Mouse (Mus musculus) myocyte (in vitro differentiated cells): ENCODE results near the gene Zmynd12.

Experiments
- CEBPB ChIP-seq: IDR thresholded peaks from 2 replicates; pipeline ENCODE4 v1.6.1; 2011; ENCODE audit warnings: mild to moderate bottlenecking, moderate library complexity; ENCODE audit not compliant: poor library complexity, insufficient read depth, severe bottlenecking
- E2F4 ChIP-seq: IDR thresholded peaks from one replicate; pipeline ENCODE4 v1.6.1; 2011; ENCODE audit warnings: mild to moderate bottlenecking, control low read depth, moderate library complexity; ENCODE audit not compliant: insufficient read depth
- MAX ChIP-seq: IDR thresholded peaks from one replicate; pipeline ENCODE4 v1.6.1; 2011; ENCODE audit warnings: low read depth, mild to moderate bottlenecking, control low read depth
- MYOD1 ChIP-seq, 3 experiments: IDR thresholded peaks; one replicate each; pipeline ENCODE4 v1.6.1; 2011; ENCODE audit warnings: control low read depth in 2 of 3, low read depth in 2 of 3, mild to moderate bottlenecking in 2 of 3, moderate library complexity in 1 of 3; ENCODE audit not compliant: insufficient read length in 2 of 3, control insufficient read depth in 1 of 3
- MYOG ChIP-seq, 3 experiments: IDR thresholded peaks; one replicate each; pipeline ENCODE4 v1.6.1; 2011; ENCODE audit warnings: control low read depth in 2 of 3, low read depth in 2 of 3, mild to moderate bottlenecking in 2 of 3; ENCODE audit not compliant: insufficient read length in 2 of 3, control insufficient read depth in 1 of 3, insufficient read depth in 1 of 3
- POLR2A ChIP-seq: IDR thresholded peaks from one replicate; pipeline ENCODE4 v1.6.1; 2011; ENCODE audit warnings: low read depth, mild to moderate bottlenecking, control low read depth, moderate library complexity; ENCODE audit not compliant: insufficient read length
- POLR2AphosphoS2 ChIP-seq: IDR thresholded peaks from one replicate; pipeline ENCODE4 v1.6.1; 2011; ENCODE audit warnings: low read depth, control low read depth; ENCODE audit not compliant: insufficient read length
- REST ChIP-seq: IDR thresholded peaks from one replicate; pipeline ENCODE4 v1.6.1; 2011; ENCODE audit warnings: mild to moderate bottlenecking, control low read depth, moderate library complexity; ENCODE audit not compliant: insufficient read depth, insufficient read length
- SRF ChIP-seq: IDR thresholded peaks from one replicate; pipeline ENCODE4 v1.6.1; 2011; ENCODE audit warnings: low read depth; ENCODE audit not compliant: control insufficient read depth, insufficient read length
- TCF12 ChIP-seq: IDR thresholded peaks from one replicate; pipeline ENCODE4 v1.6.1; 2011; ENCODE audit warnings: mild to moderate bottlenecking, control low read depth; ENCODE audit not compliant: poor library complexity, insufficient read depth, severe bottlenecking
- TCF3 ChIP-seq: IDR thresholded peaks from one replicate; pipeline ENCODE4 v1.6.1; 2011; ENCODE audit warnings: low read depth, control low read depth; ENCODE audit not compliant: insufficient read length
- USF1 ChIP-seq: IDR thresholded peaks from one replicate; pipeline ENCODE4 v1.6.1; 2011; ENCODE audit warnings: low read depth, mild to moderate bottlenecking, control low read depth, moderate library complexity

- TF ChIP-seq CEBPB (no peak), USF1 (no peak), POLR2A (no peak), POLR2AphosphoS2 (no peak), E2F4 (no peak), MAX (no peak), SRF (no peak), MYOG (IDR thresholded peaks at IDR 0.05; ENCODE audit: control insufficient read depth in 1 of 3, insufficient read depth in 1 of 3, insufficient read length in 2 of 3, low read depth in 2 of 3) (no peak), TCF12 (no peak), MYOD1 (IDR thresholded peaks at IDR 0.05; ENCODE audit: control insufficient read depth in 1 of 3, insufficient read length in 2 of 3, low read depth in 2 of 3) (no peak), REST (no peak), TCF3 (no peak)
Measured at GRCm38 (mm10) chr4:119447786-119448185, 25.2 kb downstream of the Zmynd12 start.
